Mouse (Mus musculus): ENCODE measurements at regions not wholly inside any gene's neighbourhood (a gene's known extent, or its start where the extent isn't known, plus 50 kb on each side); places are given as distances from the start of the nearest gene placed in this dataset.

- no peak for DNase-seq (ENCODE audit: low spot score in 2 of 2)
These were observed 90.2 kb downstream of the Sec23ip start for GRCm38 (mm10) chr7:128834894-128835293.

- no peak for DNase-seq (ENCODE audit: low spot score in 2 of 2)
These were observed 91.7 kb downstream of the Sec23ip start for GRCm38 (mm10) chr7:128836435-128836834.

GRCm38 (mm10) chr7:128842561-128842960, 97.8 kb downstream of the Sec23ip start:
- no peak for DNase-seq (ENCODE audit: low spot score in 2 of 2)

DNA sequence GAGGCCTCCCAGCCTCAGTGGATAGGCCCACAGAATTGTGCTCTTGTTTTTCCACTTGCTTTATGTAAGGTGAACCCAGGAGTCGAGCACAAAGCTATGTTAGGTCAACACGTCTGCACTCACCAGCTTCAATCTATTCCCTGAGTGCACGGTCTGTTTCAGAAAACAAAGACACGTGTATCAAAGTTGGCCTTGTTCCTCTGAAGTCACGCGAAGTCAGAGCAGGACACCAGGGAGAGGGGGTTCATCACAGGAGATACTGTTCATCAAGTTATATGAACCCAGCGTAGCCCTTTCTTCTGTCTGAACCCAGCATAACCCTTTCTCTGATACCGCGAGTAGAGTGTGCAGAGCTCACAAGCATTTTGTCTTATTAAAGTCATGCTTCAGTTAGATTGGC, 98.8 kb downstream of the Sec23ip start:
- DNase-seq (ENCODE audit: low spot score in 2 of 2) = no peak

- no peak for DNase-seq (ENCODE audit: low spot score in 2 of 2)
These were observed 104.5 kb downstream of the Sec23ip start for GRCm38 (mm10) chr7:128849261-128849660.

GRCm38 (mm10) chr7:128854193-128854592, 109.5 kb downstream of the Sec23ip start:
- DNase-seq (ENCODE audit: low spot score in 2 of 2) = no peak

DNA sequence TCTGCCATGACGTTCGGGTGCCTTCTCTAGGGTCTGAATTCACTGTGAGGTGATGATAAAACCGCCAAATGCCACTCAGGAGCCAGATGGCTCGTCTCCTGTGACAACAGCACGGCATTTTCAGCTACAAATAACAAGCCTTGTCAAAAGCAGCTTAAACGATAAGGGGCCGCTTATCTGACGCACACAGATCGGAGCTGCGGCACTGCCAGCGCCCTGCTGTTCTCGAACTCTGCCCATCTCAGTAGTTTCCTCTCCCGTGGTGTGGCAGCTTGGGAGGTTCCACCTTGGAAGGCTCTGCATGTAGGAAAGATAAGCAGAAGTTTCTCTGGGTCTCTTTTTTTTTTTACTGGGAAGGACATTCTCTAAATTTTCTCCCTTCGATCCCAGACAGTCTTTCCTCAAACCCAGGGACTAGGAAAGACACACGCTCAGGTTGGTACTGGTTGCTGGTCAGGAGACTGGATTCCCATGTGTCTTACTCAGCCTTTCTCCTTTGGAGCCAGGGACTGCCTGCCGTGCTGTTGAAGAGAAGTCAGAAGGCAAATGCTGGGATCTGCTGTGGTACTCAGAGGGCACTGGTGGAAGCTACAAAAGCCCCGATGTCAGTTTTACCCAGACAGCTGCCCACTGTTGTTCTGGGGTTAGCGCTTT, 110.1 kb downstream of the Sec23ip start:
- peak in 1 of 2 experiments; percentile 15 for DNase-seq (ENCODE audit: low spot score in 2 of 2)

DNA sequence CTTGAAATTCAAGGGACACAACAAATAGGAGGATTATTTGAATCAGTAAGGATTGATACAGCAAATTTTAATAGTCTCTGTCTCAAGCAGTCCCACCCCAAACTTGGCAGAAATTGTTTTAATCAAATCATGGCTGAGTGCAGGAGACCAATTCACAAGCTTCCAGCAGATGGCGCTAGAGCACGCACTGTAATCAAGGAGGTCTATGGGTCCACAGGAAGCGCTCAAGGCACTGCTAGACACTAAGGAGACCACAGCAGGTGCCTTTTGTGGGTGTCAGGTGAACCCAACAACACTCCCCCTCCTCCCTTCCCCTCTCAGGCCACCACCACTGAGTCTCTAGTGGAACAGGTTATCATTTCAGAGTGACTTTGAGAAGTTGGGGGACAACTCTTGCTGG, 115.4 kb downstream of the Sec23ip start:
- DNase-seq (ENCODE audit: low spot score in 2 of 2) = peak; percentile 29 to 80

- DNase-seq (ENCODE audit: low spot score in 2 of 2) = no peak
These were observed 116.0 kb downstream of the Sec23ip start for GRCm38 (mm10) chr7:128860709-128861108.

DNA sequence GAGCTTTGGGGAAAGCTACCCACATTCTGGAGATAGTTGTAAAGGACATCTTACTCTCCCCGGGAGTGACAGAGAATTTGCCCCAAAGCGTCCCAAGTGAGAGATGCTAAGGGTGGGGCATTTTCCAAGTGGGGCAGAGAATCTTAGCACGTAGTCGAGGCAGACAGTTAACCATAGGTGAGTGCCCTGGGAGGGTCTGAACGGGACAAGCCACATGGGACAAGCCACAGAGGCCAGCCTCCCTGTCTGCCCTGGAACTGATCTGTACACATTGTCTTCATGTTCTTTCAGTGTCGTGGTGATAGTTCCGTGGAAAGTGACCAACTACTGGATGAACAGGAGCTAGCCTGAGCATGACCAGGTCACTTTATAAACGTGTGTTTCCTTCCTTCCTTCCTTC, 116.6 kb downstream of the Sec23ip start:
- DNase-seq (ENCODE audit: low spot score in 2 of 2) = no peak

DNA sequence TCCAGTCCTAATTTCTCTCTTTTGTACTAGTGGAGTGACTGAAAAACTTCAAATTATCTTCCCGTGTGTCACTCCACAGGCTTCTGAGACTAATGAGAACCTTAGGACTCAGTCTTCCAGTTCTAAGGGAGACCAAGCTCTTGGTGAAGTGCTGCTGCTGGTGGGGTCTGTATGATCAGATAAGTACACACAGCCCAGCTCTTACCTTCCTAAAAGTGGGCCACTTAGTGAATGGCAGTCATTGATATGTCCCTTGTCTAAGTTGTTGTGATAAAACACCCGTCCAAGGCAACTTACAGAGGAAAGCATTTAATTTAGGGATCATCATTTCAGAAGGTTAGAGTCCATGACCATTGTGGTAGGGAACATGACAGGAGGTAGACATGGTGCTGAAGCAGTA, 124.1 kb downstream of the Sec23ip start:
- no peak for DNase-seq (ENCODE audit: low spot score in 2 of 2)

DNA sequence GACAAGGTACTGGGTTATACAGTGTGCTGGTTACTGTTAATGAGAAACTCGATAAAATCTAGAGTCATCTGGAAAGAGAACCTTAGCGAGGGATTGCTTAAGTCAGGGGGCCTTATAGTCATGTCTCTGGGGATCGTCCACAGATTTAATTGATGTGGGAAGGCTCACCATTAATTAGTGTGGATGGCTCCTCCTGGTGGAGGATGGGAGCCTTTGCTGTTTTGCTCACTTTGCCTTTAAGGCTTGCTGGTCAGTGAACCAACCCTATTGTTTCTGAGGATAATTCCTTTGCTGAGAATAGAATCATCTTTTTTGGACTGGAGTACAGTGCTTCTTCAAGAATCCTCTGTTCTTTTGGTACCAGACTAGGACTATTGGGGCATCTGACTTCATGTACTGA, 139.3 kb downstream of the Sec23ip start:
- DNase-seq (ENCODE audit: low spot score in 2 of 2) = no peak

GRCm38 (mm10) chr7:128885551-128885950, 140.8 kb downstream of the Sec23ip start:
- no peak for DNase-seq (ENCODE audit: low spot score in 2 of 2)

DNA sequence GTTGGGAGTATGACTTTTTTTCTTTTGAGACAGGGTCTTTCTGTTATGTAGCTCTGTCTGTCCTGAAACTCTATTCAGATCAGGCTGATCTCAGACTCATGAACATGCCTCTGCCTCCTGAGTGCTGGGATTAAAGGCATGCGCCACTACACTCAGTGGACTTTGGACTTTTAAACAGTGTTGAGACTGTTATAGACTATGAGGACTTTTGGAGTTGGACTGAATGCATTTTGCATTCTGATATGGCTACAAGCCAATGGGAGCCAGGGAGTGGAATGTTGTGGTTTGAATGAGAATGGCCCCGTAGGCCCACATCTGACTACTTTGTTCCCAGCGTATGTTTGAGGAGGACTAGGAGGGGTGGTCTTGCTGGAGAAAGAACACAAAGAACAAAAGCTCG, 165.4 kb downstream of the Sec23ip start:
- no peak for DNase-seq (ENCODE audit: low spot score in 2 of 2)

DNA sequence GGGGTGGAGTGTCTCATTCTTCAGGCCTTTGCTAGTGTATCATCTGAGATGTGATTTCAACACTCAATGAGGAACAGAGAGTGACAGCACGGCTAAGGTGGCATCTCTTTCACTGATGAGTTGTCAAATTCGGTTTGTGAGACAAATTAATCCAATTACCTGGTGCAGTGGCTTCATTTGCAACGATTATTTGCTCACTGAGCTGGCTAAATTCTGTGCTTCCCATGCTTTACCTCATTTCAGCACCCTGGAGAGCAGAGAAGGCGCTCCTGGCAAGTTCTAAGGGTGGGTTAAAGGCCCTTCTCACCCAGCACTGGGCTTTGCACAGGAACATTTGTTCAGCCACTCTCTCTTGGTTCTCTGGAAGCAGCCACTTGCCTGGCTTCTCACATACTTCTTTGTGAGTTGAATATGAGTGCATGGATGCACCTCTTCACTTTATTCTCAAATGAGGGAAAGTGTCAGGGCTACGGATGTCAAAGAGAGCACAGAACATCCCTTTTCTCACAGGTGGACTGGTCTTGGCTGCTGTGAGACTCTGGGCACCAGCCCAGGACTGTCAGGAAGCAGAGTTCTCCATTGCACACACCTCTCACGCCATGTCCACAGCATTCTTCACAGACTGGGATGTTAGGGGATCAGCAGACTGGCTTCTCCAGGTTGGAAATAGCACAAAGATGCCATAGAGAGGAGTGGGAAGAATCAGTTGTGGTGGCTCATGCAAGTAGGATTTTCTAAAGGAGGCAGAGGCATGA, 193.4 kb downstream of the Sec23ip start:
- no peak for DNase-seq (ENCODE audit: low spot score in 2 of 2)

GRCm38 (mm10) chr7:128960575-128960974, 215.8 kb downstream of the Sec23ip start:
- DNase-seq (ENCODE audit: low spot score in 2 of 2) = peak in 1 of 2 experiments; percentile 12

DNA sequence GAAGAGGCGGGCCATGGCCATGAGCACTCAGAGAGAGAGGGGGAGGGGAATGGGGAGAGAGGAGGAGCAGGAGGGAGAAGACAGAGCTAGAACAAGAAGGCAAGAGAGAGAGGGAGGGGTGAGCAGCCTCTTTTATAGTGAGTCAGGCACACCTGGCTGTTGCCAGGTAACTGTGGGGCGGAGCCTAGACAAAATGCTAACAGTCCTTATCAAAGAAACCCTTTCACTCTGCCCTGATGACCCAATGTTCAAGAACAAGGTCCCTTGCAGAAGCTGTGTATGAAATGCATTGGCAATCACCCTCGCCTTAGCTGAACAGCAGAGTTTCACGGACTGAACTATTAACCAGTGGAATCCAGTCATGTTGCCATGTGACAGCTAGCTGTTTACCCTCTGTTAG, 235.2 kb downstream of the Sec23ip start:
- peak in 1 of 2 experiments; percentile 10 for DNase-seq (ENCODE audit: low spot score in 2 of 2)

- DNase-seq (ENCODE audit: low spot score in 2 of 2) = peak in 1 of 2 experiments; percentile 28
These were observed 236.1 kb downstream of the Sec23ip start for GRCm38 (mm10) chr7:128980827-128981226.

- DNase-seq (ENCODE audit: low spot score in 2 of 2) = peak in 1 of 2 experiments; percentile 41
These were observed 254.0 kb downstream of the Sec23ip start for GRCm38 (mm10) chr7:128998759-128999158.

GRCm38 (mm10) chr7:129002419-129002818, 254.4 kb upstream of the Plpp4 start:
- no peak for DNase-seq (ENCODE audit: low spot score in 2 of 2)

- DNase-seq (ENCODE audit: low spot score in 2 of 2) = no peak
These were observed 253.7 kb upstream of the Plpp4 start for GRCm38 (mm10) chr7:129003150-129003549.

DNA sequence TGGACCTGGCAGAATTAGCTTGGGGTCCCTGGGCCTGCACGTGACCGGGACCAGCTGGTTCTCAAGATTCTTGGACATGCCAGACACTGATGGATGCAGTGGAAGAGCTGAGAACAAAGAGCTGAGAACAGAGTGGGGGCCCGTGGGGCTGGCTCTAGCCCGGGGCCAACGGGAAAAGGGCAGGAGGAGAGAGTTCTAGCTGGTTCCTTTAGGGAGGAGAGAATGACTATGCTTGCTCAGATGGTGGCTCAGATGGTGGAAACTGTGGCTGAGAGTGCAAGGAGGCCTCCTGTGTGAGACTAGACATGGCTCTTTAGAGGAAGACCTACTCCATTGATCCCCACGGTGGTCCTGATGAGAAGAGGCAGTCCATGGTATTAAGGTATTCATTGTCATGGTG, 240.5 kb upstream of the Plpp4 start:
- DNase-seq (ENCODE audit: low spot score in 2 of 2) = no peak

DNA sequence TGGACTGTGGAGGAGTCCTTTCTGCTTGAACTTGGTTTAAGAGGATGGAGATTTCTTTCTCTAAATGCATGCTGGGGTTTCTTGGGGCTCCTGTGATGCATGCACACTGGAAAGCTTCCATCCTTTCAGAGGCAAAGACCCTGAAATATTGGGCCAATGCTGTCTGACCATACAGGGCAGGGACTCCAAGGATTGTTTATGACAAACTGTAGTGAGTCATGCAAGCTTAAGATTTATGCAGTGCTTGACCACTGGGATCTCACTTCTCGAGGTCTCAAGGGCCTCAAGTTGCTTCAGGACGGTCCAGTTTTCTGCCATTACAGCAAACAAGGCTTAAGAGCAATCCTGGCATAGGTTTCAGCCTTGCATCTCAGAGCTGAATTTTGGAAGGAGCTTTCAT, 229.7 kb upstream of the Plpp4 start:
- DNase-seq (ENCODE audit: low spot score in 2 of 2) = peak in 1 of 2 experiments; percentile 28

Data from spleen, postnatal 4 days (tissue).